ENCODE assay signal across 8 mouse cellular contexts in the genomic region with DNA sequence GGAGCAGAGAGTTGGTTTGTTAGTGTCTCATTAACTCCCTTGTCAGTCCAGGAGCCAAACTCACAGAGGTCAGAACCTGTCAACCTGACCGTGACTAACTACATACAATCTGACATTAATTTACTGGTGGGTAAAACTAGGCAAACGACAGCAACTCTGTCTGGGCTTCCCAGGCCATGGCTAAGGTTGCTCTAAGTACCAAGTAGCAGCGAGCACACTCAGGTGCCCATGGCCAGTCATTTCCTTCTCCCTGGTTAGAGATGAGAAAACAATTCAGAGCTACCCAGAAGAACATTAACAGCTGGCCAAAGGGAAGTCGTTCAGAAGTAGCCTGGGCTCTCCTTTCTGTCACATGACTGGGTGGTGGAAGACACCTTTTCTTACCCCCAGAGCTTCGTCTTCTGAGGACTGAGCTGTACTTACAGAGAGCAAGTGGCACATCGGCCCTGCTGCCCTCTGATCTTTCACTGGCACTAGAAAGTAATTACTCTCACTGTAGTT. TPM values are rescaled to one million over a fixed set of nuclear protein-coding genes. Genes with fewer than 3 reads are reported as not detected.
A peak's percentile ranks its signal among the peaks of the same experiment; 100 is the strongest.
DNase-seq lines count a peak whose midpoint lies in the region; ATAC-seq lines count a peak whose summit lies in the region.

No protein-coding gene starts in this region.

- peak overlapping the region; percentile 96 for H3K27ac ChIP-seq in heart, embryonic 16.5 days (ENCODE audit: low read length)
- no peak overlapping the region for H3K27ac ChIP-seq in forebrain, embryonic 10.5 days
- peak overlapping the region; percentile 8; the same call in 1 of the 2 replicates for H3K27ac ChIP-seq in kidney, embryonic 16.5 days (ENCODE audit: low read length)

- 21% methylated on average over 6 of the region's 6 CpGs for whole genome bisulfite sequencing in heart, embryonic 16.5 days
- WGBS in forebrain, embryonic 10.5 days, result 53% methylated on average over 6 of the region's 6 CpGs
- 6% methylated on average over 6 of the region's 6 CpGs for WGBS in kidney, embryonic 16.5 days

- DNase-seq in heart, postnatal 4 days, result no peak
- DNase-seq in forebrain, embryonic 10.5 days (ENCODE audit: extremely low spot score, low spot score), result no peak
- DNase-seq in naive thymus-derived CD4-positive, alpha-beta T cell, adult 2 months (ENCODE audit: low read depth), result peak; percentile 31
- DNase-seq in urinary bladder, adult 2 months (ENCODE audit: low spot score), result no peak
- no peak for DNase-seq in layer of hippocampus, postnatal 36 days
- DNase-seq in thymus, postnatal 14 days, result no peak

- H3K36me3 ChIP-seq in heart, embryonic 16.5 days (ENCODE audit: control insufficient read depth, insufficient read depth), result no peaks in the 10 kb centered on the region
- H3K36me3 ChIP-seq in forebrain, embryonic 10.5 days (replicated peaks), result peaks cover 8% of the 10 kb centered on the region; the same call in 1 of the 2 replicates
- H3K36me3 ChIP-seq in kidney, embryonic 16.5 days (ENCODE audit: insufficient read depth, low read length), result no peaks in the 10 kb centered on the region

- H3K9me3 ChIP-seq in heart, embryonic 16.5 days (replicated peaks; ENCODE audit: control insufficient read depth, low read length), result no peaks in the 10 kb centered on the region
- H3K9me3 ChIP-seq in forebrain, embryonic 10.5 days, result no peaks in the 10 kb centered on the region
- H3K9me3 ChIP-seq in kidney, embryonic 16.5 days (ENCODE audit: low read length), result no peaks in the 10 kb centered on the region

- ATAC-seq in heart, embryonic 16.5 days (replicated peaks; ENCODE audit: extremely low read depth, insufficient read depth, low FRiP score), result no peak
- ATAC-seq in kidney, embryonic 16.5 days (ENCODE audit: low FRiP score, low TSS enrichment), result peak; percentile 40; the same call in 1 of the 2 replicates

- H3K27me3 ChIP-seq in heart, embryonic 16.5 days (ENCODE audit: control insufficient read depth, insufficient read depth, low read length), result no peaks in the 10 kb centered on the region
- H3K27me3 ChIP-seq in forebrain, embryonic 10.5 days (ENCODE audit: poor library complexity, severe bottlenecking), result peaks cover 4% of the 10 kb centered on the region; the same call in 1 of the 2 replicates
- H3K27me3 ChIP-seq in kidney, embryonic 16.5 days (ENCODE audit: insufficient read depth, low read length), result no peaks in the 10 kb centered on the region

- peaks cover 67% of the 10 kb centered on the region for H3K4me1 ChIP-seq in heart, embryonic 16.5 days (ENCODE audit: control insufficient read depth, insufficient read depth, low read length)
- H3K4me1 ChIP-seq in forebrain, embryonic 10.5 days, result peaks cover 68% of the 10 kb centered on the region
- H3K4me1 ChIP-seq in kidney, embryonic 16.5 days (ENCODE audit: insufficient read depth, low read length), result peaks cover 62% of the 10 kb centered on the region

- H3K4me3 ChIP-seq in heart, embryonic 16.5 days (ENCODE audit: low read length), result peak overlapping the region; percentile 73
- peak overlapping the region; percentile 96 for H3K4me3 ChIP-seq in forebrain, embryonic 10.5 days
- peak overlapping the region; percentile 83 for H3K4me3 ChIP-seq in kidney, embryonic 16.5 days (ENCODE audit: low read length)

- H3K4me2 ChIP-seq in heart, embryonic 16.5 days (ENCODE audit: low read depth, low read length), result peak overlapping the region; percentile 95
- H3K4me2 ChIP-seq in kidney, embryonic 16.5 days (replicated peaks; ENCODE audit: low read depth, low read length), result peak overlapping the region; percentile 79

- H3K9ac ChIP-seq in heart, embryonic 16.5 days (ENCODE audit: low read length), result peak overlapping the region; percentile 94
- peak overlapping the region; percentile 95 for H3K9ac ChIP-seq in kidney, embryonic 16.5 days (replicated peaks; ENCODE audit: low read length)

RNA-seq across cellular contexts. Expression of a gene that starts 2.5 kb away (rescaled TPM):
- polyA plus RNA-seq in heart, embryonic 16.5 days (2015; fragmentation: Nextera tagmentation; extraction: Ambion mirVana), result 22.3 and 23.2 TPM in 2 replicates
- total RNA-seq in heart, postnatal 4 days (2021), result 10 to 100 TPM; 29.8 to 32.5 TPM
- 16.6 and 18.6 TPM in 2 replicates for polyA plus RNA-seq in forebrain, embryonic 10.5 days (2016; fragmentation: Nextera tagmentation; extraction: Ambion mirVana)
- 18.2 and 19.6 TPM in 2 replicates for polyA plus RNA-seq in kidney, embryonic 16.5 days (2015; fragmentation: Nextera tagmentation; extraction: Ambion mirVana)
- 30.1 and 34.1 TPM in 2 replicates for polyA plus RNA-seq in urinary bladder, adult 2 months (2012; rRNA removed)
- 10 to 100 TPM; 48.4 to 50.1 TPM for total RNA-seq in layer of hippocampus, postnatal 36 days (2021)

RNA-seq across cellular contexts. Expression of a gene that starts 5.5 kb away (rescaled TPM):
- polyA plus RNA-seq in heart, embryonic 16.5 days (2015; fragmentation: Nextera tagmentation; extraction: Ambion mirVana), result 29.4 and 30.3 TPM in 2 replicates
- 10 to 100 TPM; 40.2 to 41.9 TPM for total RNA-seq in heart, postnatal 4 days (2021)
- 48.3 and 52.5 TPM in 2 replicates for polyA plus RNA-seq in forebrain, embryonic 10.5 days (2016; fragmentation: Nextera tagmentation; extraction: Ambion mirVana)
- 32.7 and 36.6 TPM in 2 replicates for polyA plus RNA-seq in kidney, embryonic 16.5 days (2015; fragmentation: Nextera tagmentation; extraction: Ambion mirVana)
- polyA plus RNA-seq in urinary bladder, adult 2 months (2012; rRNA removed), result 20.0 and 32.1 TPM in 2 replicates
- 10 to 100 TPM; 48.6 to 51.6 TPM for total RNA-seq in layer of hippocampus, postnatal 36 days (2021)

RNA-seq across cellular contexts. Expression of a gene that starts 14.5 kb away (rescaled TPM):
- 245 and 258 TPM in 2 replicates for polyA plus RNA-seq in heart, embryonic 16.5 days (2015; fragmentation: Nextera tagmentation; extraction: Ambion mirVana)
- total RNA-seq in heart, postnatal 4 days (2021), result 100 to 1,000 TPM; 150 to 159 TPM
- 268 and 286 TPM in 2 replicates for polyA plus RNA-seq in forebrain, embryonic 10.5 days (2016; fragmentation: Nextera tagmentation; extraction: Ambion mirVana)
- polyA plus RNA-seq in kidney, embryonic 16.5 days (2015; fragmentation: Nextera tagmentation; extraction: Ambion mirVana), result 262 and 263 TPM in 2 replicates
- polyA plus RNA-seq in urinary bladder, adult 2 months (2012; rRNA removed), result 93.0 and 110 TPM in 2 replicates
- total RNA-seq in layer of hippocampus, postnatal 36 days (2021), result 100 to 1,000 TPM; 101 to 108 TPM

RNA-seq across cellular contexts. Expression of a gene that starts 26.2 kb away (rescaled TPM):
- 59.5 and 59.8 TPM in 2 replicates for polyA plus RNA-seq in heart, embryonic 16.5 days (2015; fragmentation: Nextera tagmentation; extraction: Ambion mirVana)
- total RNA-seq in heart, postnatal 4 days (2021), result 10 to 100 TPM; 30.9 to 35.5 TPM
- 79.1 and 80.3 TPM in 2 replicates for polyA plus RNA-seq in forebrain, embryonic 10.5 days (2016; fragmentation: Nextera tagmentation; extraction: Ambion mirVana)
- polyA plus RNA-seq in kidney, embryonic 16.5 days (2015; fragmentation: Nextera tagmentation; extraction: Ambion mirVana), result 59.5 and 59.8 TPM in 2 replicates
- 14.8 and 16.4 TPM in 2 replicates for polyA plus RNA-seq in urinary bladder, adult 2 months (2012; rRNA removed)
- 10 to 100 TPM; 43.2 to 44.3 TPM for total RNA-seq in layer of hippocampus, postnatal 36 days (2021)

RNA-seq across cellular contexts. Expression of a gene that starts 26.4 kb away (rescaled TPM):
- 0.75 and 1.1 TPM in 2 replicates for polyA plus RNA-seq in heart, embryonic 16.5 days (2015; fragmentation: Nextera tagmentation; extraction: Ambion mirVana)
- total RNA-seq in heart, postnatal 4 days (2021), result 1 to 10 TPM; 1.0 to 1.2 TPM
- 1.8 and 2.5 TPM in 2 replicates for polyA plus RNA-seq in forebrain, embryonic 10.5 days (2016; fragmentation: Nextera tagmentation; extraction: Ambion mirVana)
- 1.1 and 1.4 TPM in 2 replicates for polyA plus RNA-seq in kidney, embryonic 16.5 days (2015; fragmentation: Nextera tagmentation; extraction: Ambion mirVana)
- 3.3 and 3.4 TPM in 2 replicates for polyA plus RNA-seq in urinary bladder, adult 2 months (2012; rRNA removed)
- 10 to 100 TPM in 1 of 2 experiments, 1 to 10 TPM in 1; 9.7 to 16.0 TPM for total RNA-seq in layer of hippocampus, postnatal 36 days (2021)
